Mouse (Mus musculus): ENCODE measurements at regions not wholly inside any gene's neighbourhood (a gene's known extent, or its start where the extent isn't known, plus 50 kb on each side); places are given as distances from the start of the nearest gene placed in this dataset.

DNA sequence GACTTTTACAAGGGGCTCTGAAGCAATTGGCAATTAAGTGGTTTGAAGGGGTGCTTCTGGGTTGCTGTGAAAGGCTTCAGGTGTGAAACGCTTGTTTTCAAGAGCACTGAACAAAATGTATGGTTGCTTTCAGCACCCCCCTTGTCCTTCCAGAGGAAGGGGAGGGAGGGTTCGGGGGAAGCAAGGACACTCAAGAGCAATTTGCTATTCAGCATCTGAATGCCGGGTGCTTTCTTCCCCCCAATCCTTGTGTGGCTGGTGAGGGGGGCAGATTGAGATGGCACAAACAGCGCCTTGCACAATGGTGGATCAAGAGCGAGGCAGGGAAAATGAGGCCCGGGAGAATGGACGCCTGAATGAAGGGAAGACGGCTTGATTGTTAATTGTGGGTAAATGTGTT, 539.3 kb downstream of the Nr2f2 start:
- H3K4me2 ChIP-seq (replicated peaks; ENCODE audit: low read depth, low read length) = no peak overlapping the region
- no peak overlapping the region for H3K4me3 ChIP-seq (ENCODE audit: low read depth, low read length)
- TF ChIP-seq CTCF (IDR thresholded peaks at IDR 0.05) = no peak
- no peak for ATAC-seq
- no peaks in the 10 kb centered on the region for H3K4me1 ChIP-seq (ENCODE audit: insufficient read depth, low read depth, low read length)
- H3K9me3 ChIP-seq (ENCODE audit: low read length) = no peaks in the 10 kb centered on the region
- WGBS = 70% methylated on average over 8 of the region's 8 CpGs
- no peaks in the 10 kb centered on the region for H3K36me3 ChIP-seq (ENCODE audit: insufficient read depth, low read length)
- no peak overlapping the region for H3K27ac ChIP-seq (ENCODE audit: low read length)
- DNase-seq (ENCODE audit: low spot score) = no peak
- H3K27me3 ChIP-seq (replicated peaks; ENCODE audit: insufficient read depth, low read length) = no peaks in the 10 kb centered on the region
- H3K9ac ChIP-seq (replicated peaks; ENCODE audit: low read depth) = no peak overlapping the region

DNA sequence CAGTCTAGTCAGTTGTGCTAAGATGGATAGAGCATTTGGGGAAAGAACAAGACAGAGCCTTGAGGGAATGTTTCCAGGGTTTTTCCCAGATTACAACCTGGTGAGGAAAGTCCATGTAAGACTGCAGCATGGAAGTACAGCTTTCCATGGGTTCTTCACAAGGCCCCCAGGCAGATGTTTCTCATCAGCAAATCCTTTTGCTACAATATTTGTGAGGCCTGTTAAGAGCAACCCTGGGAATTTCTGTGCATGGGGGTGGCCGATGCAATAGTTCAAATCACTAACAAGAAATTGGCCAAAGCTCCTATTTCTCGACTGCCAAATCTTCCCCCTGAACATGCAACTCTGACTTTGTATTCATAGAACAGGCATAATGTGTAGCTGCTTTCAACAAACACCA, 546.0 kb downstream of the Nr2f2 start:
- no peaks in the 10 kb centered on the region for H3K9me3 ChIP-seq (ENCODE audit: low read length)
- no peak overlapping the region for H3K4me3 ChIP-seq (ENCODE audit: low read depth, low read length)
- H3K27ac ChIP-seq (ENCODE audit: low read length) = no peak overlapping the region
- H3K36me3 ChIP-seq (ENCODE audit: insufficient read depth, low read length) = no peaks in the 10 kb centered on the region
- DNase-seq (ENCODE audit: low spot score) (no peak), ATAC-seq (no peak)
- H3K27me3 ChIP-seq (replicated peaks; ENCODE audit: insufficient read depth, low read length) = no peaks in the 10 kb centered on the region
- no peak overlapping the region for H3K9ac ChIP-seq (replicated peaks; ENCODE audit: low read depth)
- H3K4me1 ChIP-seq (ENCODE audit: insufficient read depth, low read depth, low read length) = no peaks in the 10 kb centered on the region
- TF ChIP-seq EP300 (IDR thresholded peaks at IDR 0.05) (no peak), CTCF (IDR thresholded peaks at IDR 0.05) (no peak)
- H3K4me2 ChIP-seq (replicated peaks; ENCODE audit: low read depth, low read length) = no peak overlapping the region
- 63% methylated on average over 2 of the region's 2 CpGs for WGBS

DNA sequence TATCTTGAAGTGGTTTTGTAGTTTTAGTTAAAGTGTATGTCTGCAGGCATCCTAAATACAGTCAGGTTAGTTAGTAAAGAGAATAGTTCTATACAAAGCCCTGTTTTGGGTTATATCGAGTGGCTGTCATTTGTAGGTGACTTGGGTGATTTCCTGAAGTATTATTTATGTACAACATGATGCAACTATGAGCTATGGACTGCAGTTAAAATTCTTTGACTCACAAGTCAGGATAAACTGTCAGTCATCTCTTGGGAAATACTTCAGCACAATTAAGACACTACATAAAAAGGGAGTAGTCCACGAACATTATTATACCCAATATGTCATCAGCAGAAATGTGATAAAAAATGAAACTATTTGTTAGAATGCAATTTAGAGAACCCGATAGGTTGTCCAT, 554.2 kb downstream of the Nr2f2 start:
- no peak overlapping the region for H3K9ac ChIP-seq (replicated peaks; ENCODE audit: low read depth)
- no peaks in the 10 kb centered on the region for H3K4me1 ChIP-seq (ENCODE audit: insufficient read depth, low read depth, low read length)
- H3K27me3 ChIP-seq (replicated peaks; ENCODE audit: insufficient read depth, low read length) = no peaks in the 10 kb centered on the region
- ATAC-seq (no peak), DNase-seq (ENCODE audit: low spot score) (no peak)
- H3K36me3 ChIP-seq (ENCODE audit: insufficient read depth, low read length) = no peaks in the 10 kb centered on the region
- no peak for TF ChIP-seq CTCF (IDR thresholded peaks at IDR 0.05)
- no peak for TF ChIP-seq EP300 (IDR thresholded peaks at IDR 0.05)
- no peak overlapping the region for H3K4me3 ChIP-seq (ENCODE audit: low read depth, low read length)
- 70% methylated on average over 3 of the region's 3 CpGs for WGBS
- no peak overlapping the region for H3K27ac ChIP-seq (ENCODE audit: low read length)
- no peak overlapping the region for H3K4me2 ChIP-seq (replicated peaks; ENCODE audit: low read depth, low read length)
- H3K9me3 ChIP-seq (ENCODE audit: low read length) = no peaks in the 10 kb centered on the region

GRCm38 (mm10) chr7:69810873-69811272, 555.7 kb downstream of the Nr2f2 start:
- no peak overlapping the region for H3K4me2 ChIP-seq (replicated peaks; ENCODE audit: low read depth, low read length)
- H3K27ac ChIP-seq (ENCODE audit: low read length) = no peak overlapping the region
- no peaks in the 10 kb centered on the region for H3K27me3 ChIP-seq (replicated peaks; ENCODE audit: insufficient read depth, low read length)
- H3K9ac ChIP-seq (replicated peaks; ENCODE audit: low read depth) = no peak overlapping the region
- 16% methylated on average over 5 of the region's 5 CpGs for WGBS
- ATAC-seq (no peak), DNase-seq (ENCODE audit: low spot score) (peak; percentile 11)
- TF ChIP-seq EP300 (IDR thresholded peaks at IDR 0.05) (no peak), CTCF (IDR thresholded peaks at IDR 0.05) (peak; percentile 47)
- H3K4me3 ChIP-seq (ENCODE audit: low read depth, low read length) = no peak overlapping the region
- H3K4me1 ChIP-seq (ENCODE audit: insufficient read depth, low read depth, low read length) = no peaks in the 10 kb centered on the region
- no peaks in the 10 kb centered on the region for H3K36me3 ChIP-seq (ENCODE audit: insufficient read depth, low read length)
- H3K9me3 ChIP-seq (ENCODE audit: low read length) = no peaks in the 10 kb centered on the region

- 25% methylated on average over 8 of the region's 8 CpGs for WGBS
- ATAC-seq (no peak), DNase-seq (ENCODE audit: low spot score) (no peak)
- Histone ChIP-seq H3K36me3 (ENCODE audit: insufficient read depth, low read length) (no peaks in the 10 kb centered on the region), H3K4me2 (replicated peaks; ENCODE audit: low read depth, low read length) (no peak overlapping the region), H3K4me1 (ENCODE audit: insufficient read depth, low read depth, low read length) (no peaks in the 10 kb centered on the region), H3K4me3 (ENCODE audit: low read depth, low read length) (no peak overlapping the region), H3K9ac (replicated peaks; ENCODE audit: low read depth) (no peak overlapping the region), H3K27ac (ENCODE audit: low read length) (no peak overlapping the region), H3K27me3 (replicated peaks; ENCODE audit: insufficient read depth, low read length) (no peaks in the 10 kb centered on the region), H3K9me3 (ENCODE audit: low read length) (no peaks in the 10 kb centered on the region)
- no peak for TF ChIP-seq CTCF (IDR thresholded peaks at IDR 0.05)
- no peak for TF ChIP-seq EP300 (IDR thresholded peaks at IDR 0.05)
Observed at GRCm38 (mm10) chr7:69807220-69807619, 559.3 kb downstream of the Nr2f2 start.

GRCm38 (mm10) chr7:69770980-69771348, 595.6 kb downstream of the Nr2f2 start:
- 75% methylated on average over 5 of the region's 5 CpGs for WGBS
- H3K9ac ChIP-seq (replicated peaks; ENCODE audit: low read depth) = no peak overlapping the region
- H3K4me1 ChIP-seq (ENCODE audit: insufficient read depth, low read depth, low read length) = no peaks in the 10 kb centered on the region
- no peak for TF ChIP-seq CTCF (IDR thresholded peaks at IDR 0.05)
- TF ChIP-seq EP300 (IDR thresholded peaks at IDR 0.05) = no peak
- no peak overlapping the region for H3K4me3 ChIP-seq (ENCODE audit: low read depth, low read length)
- no peak overlapping the region for H3K27ac ChIP-seq (ENCODE audit: low read length)
- DNase-seq (ENCODE audit: low spot score) (no peak), ATAC-seq (no peak)
- H3K27me3 ChIP-seq (replicated peaks; ENCODE audit: insufficient read depth, low read length) = no peaks in the 10 kb centered on the region
- H3K36me3 ChIP-seq (ENCODE audit: insufficient read depth, low read length) = no peaks in the 10 kb centered on the region
- H3K4me2 ChIP-seq (replicated peaks; ENCODE audit: low read depth, low read length) = no peak overlapping the region
- no peaks in the 10 kb centered on the region for H3K9me3 ChIP-seq (ENCODE audit: low read length)

GRCm38 (mm10) chr7:69770313-69770979, 596.1 kb downstream of the Nr2f2 start:
- no peak overlapping the region for H3K4me2 ChIP-seq (replicated peaks; ENCODE audit: low read depth, low read length)
- TF ChIP-seq EP300 (IDR thresholded peaks at IDR 0.05) (no peak), CTCF (IDR thresholded peaks at IDR 0.05) (no peak)
- ATAC-seq = no peak

More at GRCm38 (mm10) chr7:69770313-69770979, 596.1 kb downstream of the Nr2f2 start:
- 59% methylated on average over 22 of the region's 22 CpGs for WGBS
- Histone ChIP-seq H3K9ac (replicated peaks; ENCODE audit: low read depth) (no peak overlapping the region), H3K9me3 (ENCODE audit: low read length) (no peaks in the 10 kb centered on the region), H3K27me3 (replicated peaks; ENCODE audit: insufficient read depth, low read length) (no peaks in the 10 kb centered on the region), H3K36me3 (ENCODE audit: insufficient read depth, low read length) (no peaks in the 10 kb centered on the region), H3K4me1 (ENCODE audit: insufficient read depth, low read depth, low read length) (no peaks in the 10 kb centered on the region), H3K27ac (ENCODE audit: low read length) (no peak overlapping the region), H3K4me3 (ENCODE audit: low read depth, low read length) (no peak overlapping the region)
- no peak for DNase-seq (ENCODE audit: low spot score)

All from lung, postnatal 0 days (tissue).